Mouse (Mus musculus) urinary bladder, postnatal 4 days (tissue): ENCODE results near the gene Dip2c.

Source experiments
- DNase-seq, 2 experiments: peaks; one replicate each; pipeline ENCODE4 v3.0.0; 2021 to 2022; ENCODE audit warnings: low spot score in 2 of 2

Dip2c gene

GRCm38 (mm10) chr13:9422876-9423275 lies 146.5 kb downstream of the Dip2c start:
- no peak for DNase-seq

GRCm38 (mm10) chr13:9424434-9424833 lies 148.1 kb downstream of the Dip2c start:
- no peak for DNase-seq

DNA sequence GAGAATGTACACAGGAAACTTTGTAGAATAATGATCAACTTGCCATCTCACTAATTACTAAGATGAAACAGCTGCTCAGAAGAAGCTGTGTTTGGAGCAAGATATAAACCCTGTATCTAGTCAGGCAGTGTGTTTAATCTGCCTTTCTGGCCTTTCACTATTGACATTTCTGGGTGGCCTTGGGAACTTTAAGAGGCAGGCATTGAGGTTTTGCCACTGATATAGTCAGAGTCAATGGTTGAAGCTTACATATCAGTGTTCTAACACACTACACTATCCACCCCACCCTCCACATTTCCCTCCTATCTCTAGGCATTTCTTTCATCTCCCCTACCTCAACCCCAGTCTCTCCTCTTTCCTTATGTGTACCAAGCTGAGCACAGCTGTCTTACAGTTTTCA lies 149.9 kb downstream of the Dip2c start:
- DNase-seq = no peak

DNA sequence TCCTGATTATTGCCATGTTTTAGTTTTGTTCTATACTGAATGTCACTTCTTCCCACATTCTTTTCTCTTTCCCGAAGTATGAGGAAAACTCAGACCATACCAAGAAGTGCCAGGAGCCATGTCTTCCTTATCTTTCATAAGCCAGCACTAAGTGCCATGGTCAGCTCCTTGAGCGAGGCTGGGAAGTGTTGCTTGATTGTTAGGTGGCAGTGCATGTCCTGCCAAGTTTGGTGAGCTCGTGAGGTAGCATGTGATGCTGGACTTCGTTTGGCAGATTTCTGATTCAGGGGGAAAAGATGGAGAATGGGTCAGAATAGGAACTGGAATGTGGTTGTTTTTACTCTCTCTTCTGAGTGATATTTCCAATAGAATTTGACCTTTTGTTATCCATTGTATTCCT lies 150.5 kb downstream of the Dip2c start:
- DNase-seq = no peak

DNA sequence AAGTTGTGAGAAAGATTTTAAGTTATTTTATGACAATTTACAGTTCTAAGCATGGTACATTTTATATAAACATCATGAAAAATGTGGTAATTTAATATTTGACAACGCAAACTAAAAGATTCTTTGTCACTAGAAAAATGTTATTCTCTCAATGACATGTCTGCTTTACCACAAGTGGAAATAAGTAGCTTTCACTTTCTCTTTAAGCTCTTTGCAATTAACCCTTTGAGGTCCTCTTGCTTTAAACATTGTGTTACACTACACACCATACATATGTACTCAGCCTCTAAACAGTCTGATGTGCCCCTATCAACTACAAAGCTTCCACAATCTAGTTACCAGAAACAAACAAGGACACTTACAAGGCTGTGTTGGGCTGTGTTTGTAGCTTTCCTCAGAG lies 153.6 kb downstream of the Dip2c start:
- DNase-seq = no peak

- no peak for DNase-seq
These were observed 154.4 kb downstream of the Dip2c start for GRCm38 (mm10) chr13:9430724-9431123.

DNA sequence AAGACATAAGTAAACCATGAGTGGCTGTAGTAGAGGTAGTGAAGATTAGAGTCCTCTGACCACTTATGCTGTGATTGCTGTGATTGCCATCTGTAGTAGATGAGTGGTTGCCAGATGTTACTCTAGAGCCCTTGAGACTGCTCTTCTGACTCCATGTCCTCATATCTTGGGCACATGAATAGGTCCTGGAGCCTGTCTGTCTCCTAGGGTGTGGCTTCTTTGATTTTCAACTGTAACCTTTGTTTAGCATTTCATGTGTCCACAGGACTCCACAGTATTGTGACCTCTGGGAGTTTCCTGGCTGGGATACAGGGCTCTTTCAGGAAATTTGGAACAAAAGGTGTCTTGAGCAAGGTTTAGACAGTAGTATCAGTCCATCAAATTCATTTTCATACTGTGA lies 155.1 kb downstream of the Dip2c start:
- DNase-seq = no peak

DNA sequence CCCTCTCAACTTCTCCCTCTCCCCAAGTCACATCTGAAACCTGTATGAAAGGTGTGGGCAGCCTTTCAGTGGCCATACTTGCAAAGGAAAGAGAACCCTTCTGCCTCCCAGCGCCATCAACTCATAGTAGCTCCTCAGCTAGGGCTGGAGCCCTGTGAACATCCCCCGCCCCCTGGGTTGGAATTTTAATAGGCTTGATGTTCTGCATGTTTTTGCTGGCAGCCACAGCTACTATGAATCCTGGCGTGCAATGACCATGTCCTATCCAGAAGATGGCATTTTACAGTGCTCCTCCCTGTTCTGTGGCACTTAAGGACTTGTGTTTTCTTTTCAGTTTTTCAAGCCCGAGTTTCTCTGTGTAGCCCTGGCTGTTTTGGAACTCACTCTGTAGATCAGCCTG lies 166.7 kb downstream of the Dip2c start:
- DNase-seq = no peak

- no peak for DNase-seq
These were observed 169.4 kb downstream of the Dip2c start for GRCm38 (mm10) chr13:9445533-9446294.

DNA sequence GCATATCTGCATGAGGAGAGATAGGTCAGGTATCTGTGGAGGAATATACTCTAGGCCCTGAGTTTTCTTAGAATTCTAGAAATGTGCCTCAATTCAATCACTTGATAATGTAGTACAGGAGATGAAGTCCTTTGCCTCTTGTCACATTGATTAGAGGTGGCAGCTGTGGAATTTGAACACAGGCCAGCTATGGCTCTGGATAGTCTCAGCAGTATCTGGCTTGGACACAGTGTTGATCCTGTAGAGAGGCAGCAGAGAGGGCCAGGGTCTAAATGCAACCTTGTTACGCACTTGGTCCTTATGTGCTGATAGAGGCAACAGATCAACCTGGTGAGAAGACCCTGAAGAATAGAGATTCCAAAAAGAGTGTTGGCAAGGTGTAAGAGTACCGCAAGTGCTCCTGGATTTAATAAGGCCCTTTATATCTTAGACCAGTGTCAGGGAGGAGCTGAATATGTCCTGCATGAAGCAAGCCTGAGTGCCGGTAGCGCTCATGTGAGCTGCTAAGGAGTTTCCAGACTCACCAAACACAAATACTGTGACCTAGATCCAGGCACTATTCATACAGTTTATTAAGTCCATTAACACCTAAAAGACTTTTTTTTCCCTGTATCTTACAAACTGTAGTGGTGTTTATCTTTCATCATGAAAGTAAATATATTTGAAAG lies 170.3 kb downstream of the Dip2c start:
- DNase-seq = no peak

- no peak for DNase-seq
These were observed 173.9 kb downstream of the Dip2c start for GRCm38 (mm10) chr13:9450276-9450675.

DNA sequence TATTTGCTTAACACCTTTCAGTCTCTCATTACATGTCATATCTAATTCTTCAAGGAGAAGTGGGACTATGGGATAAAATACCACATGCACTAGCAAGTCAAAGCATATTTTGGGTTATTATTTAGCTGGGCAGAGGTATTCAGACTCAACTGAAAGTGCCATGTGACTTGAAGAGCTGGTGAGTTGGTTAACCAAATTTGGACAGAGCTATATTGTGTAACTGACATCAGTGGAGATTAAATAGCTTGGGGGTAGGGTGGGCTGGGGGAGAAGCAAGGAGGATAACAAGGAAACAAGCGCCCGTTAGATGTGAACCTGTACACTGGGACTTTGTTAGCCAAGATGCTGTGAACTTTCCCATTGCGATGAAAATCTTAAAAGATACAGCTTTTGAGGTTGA lies 175.6 kb downstream of the Dip2c start:
- DNase-seq = no peak

DNA sequence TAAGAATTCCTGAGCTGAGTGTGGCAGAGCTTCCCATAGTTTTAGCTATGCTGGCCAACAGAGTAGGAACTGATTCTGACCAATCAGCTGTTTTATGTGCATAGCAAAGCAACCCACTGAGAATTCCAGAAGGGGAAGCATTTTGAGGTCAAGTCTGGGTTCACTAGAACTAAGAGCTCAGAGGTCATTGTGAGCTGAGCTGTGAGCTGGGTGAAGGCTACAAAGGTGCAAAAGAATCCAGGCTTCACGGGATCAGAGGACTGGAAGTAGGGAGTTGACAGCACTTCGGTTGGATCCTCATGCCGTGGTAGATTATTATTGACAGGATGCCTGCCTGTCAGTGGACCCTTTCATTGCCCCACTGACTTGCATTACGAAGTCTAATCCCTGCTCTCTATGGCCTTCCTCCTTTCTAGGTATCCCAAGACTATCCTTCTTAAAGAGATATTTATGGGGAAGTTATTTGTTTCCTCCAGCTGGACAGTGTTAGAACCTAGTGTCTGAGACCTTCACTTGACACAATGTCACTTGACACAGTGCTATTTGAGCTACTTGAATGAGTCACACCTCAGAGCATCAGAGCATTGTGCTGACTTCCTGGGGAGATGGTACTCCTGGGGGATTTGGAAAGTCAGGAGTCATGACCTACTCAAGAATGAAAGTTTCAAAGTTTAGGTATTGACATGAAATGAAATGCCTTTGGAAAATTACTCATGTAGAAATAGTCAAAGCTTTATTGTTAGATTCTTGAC lies 178.3 kb downstream of the Dip2c start:
- no peak for DNase-seq

DNA sequence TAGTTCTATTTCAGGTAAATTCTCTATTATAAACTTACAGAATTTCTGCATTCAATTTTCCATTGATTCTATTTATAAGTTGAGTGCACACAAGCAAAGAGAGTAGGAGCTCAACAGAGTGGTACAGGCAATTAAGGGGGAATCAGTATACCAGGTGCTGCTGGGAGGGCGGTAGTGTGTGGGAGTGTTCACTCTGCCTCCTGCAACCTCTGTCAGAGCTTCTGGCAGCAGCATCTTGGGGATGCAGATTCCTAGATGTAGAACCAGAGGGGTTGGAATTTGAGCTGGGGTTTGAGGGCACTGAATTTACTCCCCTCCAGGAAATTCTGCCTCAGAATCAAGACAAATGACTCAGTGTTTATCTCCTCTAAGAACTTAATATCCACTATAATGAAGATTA lies 179.7 kb downstream of the Dip2c start:
- DNase-seq = no peak

- DNase-seq = no peak
These were observed 181.3 kb downstream of the Dip2c start for GRCm38 (mm10) chr13:9457420-9458308.

- no peak for DNase-seq
These were observed 188.1 kb downstream of the Dip2c start for GRCm38 (mm10) chr13:9464457-9464856.

GRCm38 (mm10) chr13:9467216-9467615 lies 190.9 kb downstream of the Dip2c start:
- no peak for DNase-seq

- DNase-seq = no peak
These were observed 197.1 kb downstream of the Dip2c start for GRCm38 (mm10) chr13:9473383-9473782.

DNA sequence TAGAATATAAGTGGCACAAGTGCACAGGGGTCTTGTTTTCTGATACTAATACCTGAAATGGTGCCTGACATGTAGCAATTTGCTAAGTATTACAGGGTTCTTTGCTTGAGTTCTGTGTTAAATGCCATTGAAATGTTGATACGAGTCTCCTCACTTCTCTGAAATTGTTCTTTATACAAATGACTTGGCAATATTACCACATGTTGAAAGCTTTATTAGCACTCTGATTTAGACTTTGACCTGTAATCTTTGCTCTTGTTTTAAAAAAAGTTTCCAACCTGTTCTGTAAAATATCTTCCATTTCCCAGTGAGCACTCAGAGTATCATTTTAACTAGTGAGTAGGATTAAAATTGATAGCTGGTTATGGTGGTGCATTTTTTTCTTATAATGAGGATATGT lies 205.4 kb downstream of the Dip2c start:
- DNase-seq = no peak

DNA sequence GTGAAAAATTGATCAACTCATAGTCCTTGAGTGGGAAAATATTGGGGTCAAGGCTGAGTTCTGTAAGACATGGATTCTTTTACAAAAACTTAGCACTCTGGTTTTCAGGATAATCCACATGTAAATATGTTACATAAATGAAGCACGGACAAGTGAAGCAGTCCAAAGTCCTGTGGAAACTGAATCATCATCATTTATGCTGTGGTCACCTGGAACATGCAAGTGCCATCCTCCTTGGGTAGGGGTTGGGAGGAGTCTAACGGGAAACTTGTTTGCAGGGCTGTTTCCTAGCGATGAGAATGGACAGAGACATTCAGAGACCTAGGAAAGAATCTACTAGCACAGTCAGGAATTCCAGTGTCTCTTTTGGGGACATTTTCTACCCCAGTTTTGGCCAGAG lies 213.4 kb downstream of the Dip2c start:
- no peak for DNase-seq

- DNase-seq = no peak
These were observed 218.4 kb downstream of the Dip2c start for GRCm38 (mm10) chr13:9494726-9495125.
